Mouse (Mus musculus) C2C12 (cell line): ENCODE results near the gene Anpep. TPM values are rescaled to one million over a fixed set of nuclear protein-coding genes. Genes with fewer than 3 reads are reported as not detected.

Experiments used
- H3K27me3 ChIP-seq: one replicate; pipeline ENCODE4 v1.6.1; 2011; ENCODE audit not compliant: control insufficient read depth, insufficient read depth, insufficient read length
- H3K36me3 ChIP-seq: one replicate; pipeline ENCODE4 v1.6.1; 2011; ENCODE audit not compliant: control insufficient read depth, insufficient read depth
- H3K4me3 ChIP-seq: one replicate; pipeline ENCODE4 v1.5.1; 2011; ENCODE audit warnings: mild to moderate bottlenecking, control low read depth; ENCODE audit not compliant: poor library complexity, insufficient read depth, severe bottlenecking
- H3K79me2 ChIP-seq: one replicate; pipeline ENCODE4 v1.6.1; 2011; ENCODE audit not compliant: control insufficient read depth, insufficient read depth
- H3K79me3 ChIP-seq: one replicate; pipeline ENCODE4 v1.6.1; 2011; ENCODE audit warnings: low read depth, control low read depth
- H3ac ChIP-seq: one replicate; pipeline ENCODE3; 2011; ENCODE audit warnings: low read depth; ENCODE audit not compliant: control insufficient read depth, insufficient read length
- CEBPB ChIP-seq: IDR thresholded peaks from one replicate; pipeline ENCODE4 v1.6.1; 2011; ENCODE audit warnings: low read depth, mild to moderate bottlenecking, control low read depth, moderate library complexity
- CTCF ChIP-seq: IDR thresholded peaks from one replicate; pipeline ENCODE4 v1.5.1; 2011; ENCODE audit not compliant: control insufficient read depth, insufficient read depth, insufficient read length
- FOSL1 ChIP-seq: IDR thresholded peaks from one replicate; pipeline ENCODE4 v1.8.0; 2011; ENCODE audit warnings: mild to moderate bottlenecking, low read length; ENCODE audit not compliant: poor library complexity, insufficient read depth, severe bottlenecking
- MAX ChIP-seq: IDR thresholded peaks from one replicate; pipeline ENCODE4 v1.6.1; 2011; ENCODE audit warnings: mild to moderate bottlenecking, control low read depth
- MYOD1 ChIP-seq: IDR thresholded peaks from one replicate; pipeline ENCODE4 v1.6.1; 2011; ENCODE audit warnings: low read depth; ENCODE audit not compliant: control insufficient read depth, insufficient read length
- MYOG ChIP-seq: IDR thresholded peaks from one replicate; pipeline ENCODE4 v1.6.1; 2011; ENCODE audit not compliant: control insufficient read depth, insufficient read length; ENCODE audit errors: extremely low read depth
- USF1 ChIP-seq: IDR thresholded peaks from one replicate; pipeline ENCODE4 v1.6.1; 2011; ENCODE audit warnings: low read depth, mild to moderate bottlenecking, control low read depth, moderate library complexity
- polyA plus RNA-seq: library from polyadenylated mRNA; unstranded; fragments of >200 nt; fragmentation: generic; extraction: Trizol; gene quantifications from one replicate; pipeline ENCODE4 v1.2.1, GENCODE M21; 2012; ENCODE audit warnings: missing spikeins

The Anpep gene
- polyA plus RNA-seq, 1 experiment, result 26.5 TPM

DNA sequence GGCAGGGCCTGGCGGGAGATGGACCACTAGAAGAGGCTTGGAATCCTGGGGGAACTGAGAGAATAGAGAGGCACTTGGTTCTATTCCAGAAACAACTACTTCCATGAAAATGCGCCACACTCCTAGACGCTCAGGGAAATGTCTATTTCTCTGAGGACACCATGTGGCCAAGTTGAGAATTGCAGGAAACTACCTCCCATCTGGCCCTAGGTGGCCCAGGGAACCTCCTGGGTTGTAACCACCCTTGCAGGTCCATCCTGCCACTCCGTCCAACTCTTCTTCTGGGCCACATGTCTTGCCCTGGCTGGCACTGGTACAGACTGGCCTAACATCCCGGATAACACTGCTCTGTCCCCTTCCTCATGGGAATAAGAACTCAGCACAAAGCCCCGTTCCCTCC, 74.6 kb downstream of the Anpep start:
- Histone ChIP-seq H3K79me2 (no peaks in the 10 kb centered on the region), H3ac (no peak overlapping the region), H3K36me3 (no peaks in the 10 kb centered on the region), H3K4me3 (no peak overlapping the region), H3K27me3 (peaks cover 9% of the 10 kb centered on the region), H3K79me3 (no peaks in the 10 kb centered on the region)
- TF ChIP-seq MYOD1 (no peak), CTCF (peak; percentile 46)

DNA sequence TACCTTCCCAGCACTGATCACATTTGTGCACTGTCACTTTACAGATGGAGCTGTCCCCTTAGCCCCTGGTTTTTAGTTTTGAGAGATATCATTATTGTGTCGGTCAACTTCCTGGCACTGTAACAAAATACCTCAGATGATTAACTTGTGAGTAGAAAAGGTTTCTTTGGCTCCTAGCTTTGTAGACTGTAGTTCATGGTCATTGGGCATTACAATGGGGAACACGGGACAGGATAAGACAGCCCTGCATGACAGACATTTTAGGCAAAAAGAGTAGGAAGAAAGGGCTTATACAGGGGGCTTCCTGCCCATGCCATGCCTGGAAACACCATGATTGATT, 78.4 kb downstream of the Anpep start:
- TF ChIP-seq CEBPB (no peak), FOSL1 (no peak), MYOG (no peak), MYOD1 (no peak), MAX (no peak), USF1 (no peak), CTCF (no peak)
- no peaks in the 10 kb centered on the region for H3K79me2 ChIP-seq

DNA sequence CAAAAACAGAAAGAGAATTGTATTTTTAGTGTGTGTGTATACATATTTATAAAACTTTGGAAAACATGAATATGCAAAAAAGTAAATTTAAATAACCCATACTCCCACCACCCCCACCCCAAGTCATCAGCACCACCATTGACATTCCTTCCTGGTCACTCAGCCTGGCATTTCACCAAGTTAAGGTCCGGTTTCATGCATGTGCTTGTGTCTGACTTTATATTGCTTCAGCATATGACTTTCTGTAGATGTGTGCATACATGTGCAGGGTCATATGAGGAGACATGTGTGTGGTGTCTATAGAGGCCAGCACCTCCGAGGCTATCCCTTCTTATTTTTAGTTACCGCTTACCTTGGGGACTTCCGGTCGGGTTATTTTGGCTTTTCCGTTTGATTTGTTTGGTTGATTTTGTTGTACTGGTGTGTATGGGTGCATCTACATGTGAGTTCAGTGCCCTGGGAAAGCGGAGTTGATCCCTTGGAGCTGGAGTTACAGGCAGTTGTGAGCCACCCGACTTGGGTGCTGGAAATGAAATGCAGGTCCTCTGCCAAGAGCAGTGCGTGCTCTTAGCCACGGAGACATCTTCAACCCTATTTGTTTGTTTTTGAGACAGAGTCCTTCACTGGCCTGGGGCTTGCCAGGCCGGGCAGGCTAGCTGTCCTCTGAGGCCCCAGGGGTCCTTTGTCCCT, 78.9 kb downstream of the Anpep start:
- Histone ChIP-seq H3K4me3 (no peak overlapping the region), H3K36me3 (no peaks in the 10 kb centered on the region), H3K79me3 (no peaks in the 10 kb centered on the region), H3K27me3 (no peaks in the 10 kb centered on the region), H3K79me2 (no peaks in the 10 kb centered on the region), H3ac (no peak overlapping the region)
- TF ChIP-seq CTCF, result no peak
- TF ChIP-seq USF1, result no peak
- TF ChIP-seq CEBPB, result no peak
- no peak for TF ChIP-seq MYOD1
- TF ChIP-seq FOSL1, result no peak
- TF ChIP-seq MYOG, result no peak
- no peak for TF ChIP-seq MAX

More for the DNA sequence above, 78.4 kb downstream of the Anpep start:
- H3K36me3 ChIP-seq, result no peaks in the 10 kb centered on the region
- H3K4me3 ChIP-seq, result no peak overlapping the region
- H3K79me3 ChIP-seq, result no peaks in the 10 kb centered on the region
- H3ac ChIP-seq, result no peak overlapping the region
- H3K27me3 ChIP-seq, result no peaks in the 10 kb centered on the region

DNA sequence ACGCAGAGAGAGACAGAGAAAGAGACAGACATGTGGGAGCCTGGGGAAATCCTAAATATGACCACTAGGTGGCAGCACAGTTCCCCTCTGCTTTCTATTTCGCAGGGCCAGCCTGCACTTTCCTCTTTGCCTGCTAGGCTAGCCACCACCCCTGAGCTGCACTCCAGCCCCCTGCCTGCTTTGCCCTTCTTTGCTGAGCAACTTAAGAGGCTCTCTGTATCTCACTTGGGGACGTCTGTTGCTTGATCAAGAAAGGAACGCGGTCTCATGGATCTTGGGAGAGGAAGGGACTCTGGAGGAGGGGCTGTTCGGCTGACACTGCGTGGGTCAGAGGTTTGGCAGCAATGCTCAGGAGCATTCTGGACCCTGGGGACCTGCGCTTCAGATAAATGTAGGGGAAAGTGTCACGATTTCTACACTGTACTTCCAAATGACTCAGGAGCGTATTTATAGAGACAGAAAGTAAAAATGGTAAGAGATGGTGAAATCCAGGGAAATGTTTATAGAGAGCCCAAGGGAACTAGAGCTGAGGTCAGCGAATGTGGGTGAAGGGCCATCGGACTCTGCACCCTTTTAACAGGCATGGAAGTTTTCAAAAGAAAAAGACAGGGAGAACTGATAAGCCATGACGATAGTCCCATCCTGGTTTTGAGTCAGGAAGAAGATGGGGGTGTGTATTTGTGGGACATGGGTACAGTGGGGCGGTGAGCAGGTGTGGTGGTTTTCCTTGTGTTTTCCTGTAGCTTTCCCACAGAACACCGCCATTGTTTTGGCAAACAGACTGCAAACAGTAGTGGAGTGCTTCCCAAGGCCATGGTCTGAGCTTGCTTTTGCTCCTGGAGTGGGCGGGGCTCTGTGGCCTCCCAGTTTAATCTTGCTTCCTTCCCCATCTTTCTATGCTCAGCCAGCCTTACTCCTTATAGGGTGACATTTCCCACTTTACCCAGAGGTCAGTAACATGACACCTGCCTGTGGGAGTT, 79.9 kb downstream of the Anpep start:
- peaks cover 6% of the 10 kb centered on the region for H3K27me3 ChIP-seq
- H3K36me3 ChIP-seq, result no peaks in the 10 kb centered on the region
- H3K79me3 ChIP-seq, result no peaks in the 10 kb centered on the region
- H3K4me3 ChIP-seq, result peak overlapping the region; percentile 14
- H3K79me2 ChIP-seq, result no peaks in the 10 kb centered on the region
- peak overlapping the region; percentile 42 for H3ac ChIP-seq
- TF ChIP-seq MYOG (no peak), MAX (no peak), MYOD1 (no peak), CTCF (peak; percentile 78), FOSL1 (no peak), CEBPB (peak; percentile 50), USF1 (no peak)

Other genes starting within 250 kb of the Anpep start
- not detected for gene Rhcg, start 243.4 kb downstream of the Anpep start, polyA plus RNA-seq
- gene Ticrr, start 200.9 kb downstream of the Anpep start, polyA plus RNA-seq, result 5.0 TPM
- gene Kif7, start 145.3 kb downstream of the Anpep start, polyA plus RNA-seq, result 5.5 TPM
- not detected for gene Plin1, start 128.2 kb downstream of the Anpep start, polyA plus RNA-seq
- 2.2 TPM for gene Pex11a, start 117.9 kb downstream of the Anpep start, polyA plus RNA-seq
- gene Wdr93, start 117.9 kb downstream of the Anpep start, polyA plus RNA-seq, result 0.04 TPM
- 0.02 TPM for gene Mesp1, start 67.3 kb downstream of the Anpep start, polyA plus RNA-seq
- gene Mesp2, start 50.3 kb downstream of the Anpep start, polyA plus RNA-seq, result 0.07 TPM
- gene Ap3s2, start 59.6 kb upstream of the Anpep start, polyA plus RNA-seq, result 14.3 TPM
- gene Arpin, start 74.3 kb upstream of the Anpep start, polyA plus RNA-seq, result 41.2 TPM
- 5.3 TPM for gene Zfp710, start 163.8 kb upstream of the Anpep start, polyA plus RNA-seq